Mouse (Mus musculus): ENCODE results near the gene Lef1.

Lef1 gene

GRCm38 (mm10) chr3:131272374-131273100, 162.3 kb downstream of the Lef1 start:
- no peak for ATAC-seq (ENCODE audit: insufficient number of reproducible peaks, low FRiP score, low TSS enrichment)
